Mouse (Mus musculus) G1E-ER4 (cell line): ENCODE results near the gene Cdca3. TPM values are rescaled to one million over a fixed set of nuclear protein-coding genes. Genes with fewer than 3 reads are reported as not detected.

ENCODE experiments used
- GATA1 ChIP-seq: IDR thresholded peaks from one replicate; pipeline ENCODE4 v1.8.0; 2012; ENCODE audit warnings: low read length, inconsistent platforms
- polyA plus RNA-seq: library from polyadenylated mRNA; stranded (reverse); fragments of >175 nt; gene quantifications from 2 replicates; pipeline ENCODE4 v1.2.3, GENCODE M21; 2012

Cdca3 gene
- polyA plus RNA-seq, 1 experiment: 82.9 TPM

DNA sequence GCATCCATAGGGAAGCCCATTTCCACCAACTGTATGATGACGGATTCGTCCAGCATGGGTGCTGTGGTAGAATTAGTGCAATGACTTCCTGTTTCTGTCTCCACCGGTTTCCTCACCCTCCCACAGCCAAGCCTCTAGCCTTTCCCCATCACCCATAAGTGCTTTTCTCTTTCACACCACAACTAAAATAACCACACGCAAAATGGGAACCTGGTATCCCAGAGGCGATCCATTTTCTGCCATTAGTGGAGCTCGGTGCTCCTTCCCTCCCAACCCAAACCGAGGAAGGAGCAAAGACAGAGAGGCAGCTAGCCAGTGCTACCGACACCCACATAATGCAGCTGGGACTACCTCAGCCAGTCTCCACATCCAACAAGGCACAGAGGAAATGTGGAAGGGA, 11.4 kb upstream of the Cdca3 start:
- no peak for TF ChIP-seq GATA1

- no peak for TF ChIP-seq GATA1
Measured at GRCm38 (mm10) chr6:124820891-124821290, 8.5 kb upstream of the Cdca3 start.

- no peak for TF ChIP-seq GATA1
Measured at GRCm38 (mm10) chr6:124822049-124822448, 7.3 kb upstream of the Cdca3 start.

DNA sequence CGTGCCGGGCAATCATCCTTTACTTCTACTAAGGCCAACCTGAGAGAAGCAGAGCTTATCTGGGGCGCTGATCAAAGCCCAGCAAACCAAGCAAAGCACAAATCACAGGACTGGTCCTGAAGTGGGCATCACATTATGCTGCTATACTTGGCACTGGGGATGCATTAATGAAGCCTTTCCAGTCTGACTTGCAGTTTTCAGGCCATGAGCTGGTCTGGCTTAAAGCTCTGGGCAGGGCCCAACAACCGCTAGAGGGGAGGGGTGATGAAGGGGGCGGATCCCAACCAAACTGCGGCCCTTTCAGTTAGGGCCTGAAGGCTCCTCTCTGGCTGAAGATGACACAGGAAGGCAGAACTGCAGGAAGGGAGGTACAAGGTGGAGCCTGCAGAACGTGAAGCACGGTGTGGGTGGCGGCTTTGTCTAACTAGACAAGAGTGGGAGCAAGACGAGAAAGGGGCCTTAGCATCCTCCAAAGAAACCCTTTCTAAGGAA, 1.2 kb upstream of the Cdca3 start:
- no peak for TF ChIP-seq GATA1

- TF ChIP-seq GATA1: no peak
Measured at GRCm38 (mm10) chr6:124829799-124830700, 703 bp downstream of the Cdca3 start.

DNA sequence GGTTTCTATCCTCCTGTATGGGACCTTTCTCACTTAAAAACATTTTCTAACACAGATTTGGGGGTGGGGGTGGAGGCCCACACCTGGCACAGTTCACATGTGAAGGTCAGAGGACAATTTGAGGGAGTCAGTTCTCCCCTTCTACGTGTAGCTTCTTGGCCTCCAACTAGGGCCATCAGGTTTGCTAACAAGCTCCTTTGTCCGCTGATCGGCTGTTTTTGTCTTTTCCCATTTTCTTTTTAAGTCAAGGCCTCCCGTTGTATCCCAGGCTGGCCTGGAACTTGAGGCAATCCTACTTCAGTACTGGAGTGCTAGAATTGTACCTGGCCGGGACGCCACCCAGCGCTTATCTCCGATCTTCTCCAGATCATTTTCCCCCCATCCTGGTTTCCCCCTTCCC, 2.3 kb downstream of the Cdca3 start:
- no peak for TF ChIP-seq GATA1

DNA sequence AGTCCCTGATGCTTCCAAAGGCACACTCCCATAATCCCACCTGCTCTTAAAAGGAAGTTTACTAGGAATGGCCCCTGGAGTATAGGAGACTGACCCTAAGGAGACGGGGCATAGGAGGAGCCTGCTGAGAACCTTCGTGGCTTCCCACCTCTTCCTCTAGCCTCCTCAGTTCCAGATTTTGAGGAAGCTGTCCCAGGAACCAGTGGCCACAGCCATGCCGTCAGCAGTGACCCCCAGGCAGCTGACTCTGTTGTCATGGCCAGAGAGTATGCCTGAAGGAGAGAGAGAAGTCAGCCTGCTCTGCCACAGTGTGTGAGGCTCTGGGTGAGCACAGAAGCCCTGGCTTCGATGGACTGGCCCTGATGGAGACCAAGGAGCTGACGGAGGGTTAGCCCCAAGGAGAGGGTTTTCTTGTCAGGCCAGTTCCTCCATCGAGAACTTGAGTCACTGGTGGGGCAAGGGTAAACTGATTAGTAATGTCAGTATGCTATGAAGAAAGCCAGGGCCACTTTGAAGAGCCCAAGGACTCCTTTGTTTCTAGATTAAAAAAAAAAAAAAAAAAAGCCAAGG, 5.2 kb downstream of the Cdca3 start:
- TF ChIP-seq GATA1: no peak

GRCm38 (mm10) chr6:124835531-124835930, 6.2 kb downstream of the Cdca3 start:
- TF ChIP-seq GATA1: no peak

DNA sequence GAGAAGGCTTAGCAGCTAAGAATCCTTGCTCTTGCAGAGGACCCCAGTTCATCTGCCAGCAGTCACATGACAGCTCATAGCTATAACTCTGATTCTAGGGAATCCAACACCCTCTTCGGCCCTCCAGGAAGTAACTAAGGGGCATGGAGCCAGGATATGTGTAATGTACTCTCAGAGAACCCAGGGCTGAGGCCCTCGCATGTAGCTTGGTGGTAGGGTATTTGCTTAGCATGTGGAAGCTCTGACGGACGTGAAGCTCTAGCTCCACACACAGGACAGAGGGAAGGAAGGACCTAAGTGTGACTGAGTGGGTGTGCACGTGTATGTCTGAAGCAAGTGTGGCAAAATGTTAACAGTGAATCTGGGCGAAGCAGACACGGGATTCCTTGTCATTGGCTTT, 7.1 kb downstream of the Cdca3 start:
- TF ChIP-seq GATA1: no peak

DNA sequence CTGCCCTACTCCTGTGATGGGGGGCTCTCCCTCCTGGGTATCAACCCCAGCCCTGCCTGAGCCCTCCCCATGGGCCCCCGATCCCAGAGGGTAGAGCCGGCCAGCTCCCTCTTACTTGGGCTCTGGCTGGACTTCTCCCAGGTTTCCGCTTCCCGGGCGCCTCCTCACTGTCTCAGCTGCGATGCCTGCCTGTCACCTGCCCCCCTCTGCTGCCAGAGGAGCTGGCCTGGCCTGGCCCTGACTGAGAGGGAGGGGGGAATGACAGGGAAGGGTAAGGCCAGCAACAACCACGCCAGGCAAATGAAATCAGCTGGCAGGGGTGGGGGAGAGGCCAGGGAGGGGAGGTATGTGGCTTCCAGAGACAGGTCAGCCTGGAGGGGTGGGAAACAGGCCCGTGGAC, 10.5 kb downstream of the Cdca3 start:
- no peak for TF ChIP-seq GATA1

DNA sequence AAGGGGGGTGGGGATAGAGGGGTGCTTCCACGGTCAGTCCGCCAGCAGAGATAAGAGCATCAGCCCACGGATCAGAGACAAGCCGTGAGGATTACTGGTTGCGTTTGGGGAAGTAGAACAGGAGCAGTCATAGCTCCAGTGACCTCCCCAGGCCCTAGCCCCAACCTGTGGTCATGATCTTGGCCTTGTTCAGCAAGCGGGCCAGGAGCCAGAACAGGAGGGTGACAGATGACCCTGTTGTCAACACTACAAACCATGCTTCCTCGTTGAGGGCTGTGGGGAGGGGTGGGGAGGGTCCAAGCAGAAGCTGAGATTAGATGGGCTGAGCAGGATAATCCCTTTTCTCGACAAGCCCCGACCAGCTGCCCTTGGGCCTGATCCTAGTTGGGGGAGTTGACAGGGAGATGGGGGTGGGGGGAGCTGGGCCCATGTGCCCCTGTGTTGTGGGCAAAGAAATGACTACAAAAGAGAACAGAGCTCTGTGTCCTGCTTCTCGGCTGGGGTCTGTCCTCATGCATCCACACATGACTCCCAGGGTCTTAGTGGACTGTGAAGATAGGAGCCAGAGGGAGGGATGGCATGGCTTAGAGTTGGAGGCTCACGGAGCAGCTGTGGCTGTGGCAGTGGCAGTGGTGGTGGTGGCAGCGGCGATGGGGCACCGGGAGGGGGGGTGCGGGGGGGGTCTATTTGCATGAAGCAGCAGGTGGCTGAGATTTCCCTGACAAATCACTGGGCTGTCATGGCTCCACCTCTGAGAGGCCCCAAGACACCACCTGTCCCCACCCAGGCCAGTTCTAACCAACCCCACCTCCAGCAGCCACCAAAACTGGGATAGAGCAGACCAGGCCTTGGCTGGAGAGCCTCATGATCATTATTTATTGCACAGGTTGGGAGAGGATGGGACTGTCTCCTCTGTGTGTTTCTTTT, 11.2 kb downstream of the Cdca3 start, which contains the start of gene Gnb3:
Gene Gnb3 (minus strand): TSS at position 35 of the 927 bp plus-strand sequence.
- TF ChIP-seq GATA1: peak; percentile 30

DNA sequence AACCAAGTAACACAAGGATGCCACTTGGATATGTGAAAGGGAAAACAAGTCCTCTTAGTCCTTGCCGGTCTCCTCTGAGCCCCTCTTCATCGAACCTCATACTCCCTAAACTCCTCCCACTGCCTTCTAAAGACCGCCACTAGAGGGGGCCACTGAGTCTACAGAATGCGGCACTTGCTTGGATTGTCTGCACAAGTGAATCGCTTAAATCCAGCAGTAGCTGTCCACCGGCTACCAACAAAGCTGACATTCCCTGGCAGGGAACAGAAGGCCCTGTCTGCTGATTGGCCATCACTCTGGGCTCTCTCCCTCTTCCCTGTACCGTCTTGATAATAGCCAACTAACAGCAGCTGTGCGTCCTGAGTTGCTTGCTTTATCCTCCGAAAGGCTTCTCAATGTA, 18.0 kb downstream of the Cdca3 start:
- TF ChIP-seq GATA1: no peak

GRCm38 (mm10) chr6:124850535-124850934, 21.2 kb downstream of the Cdca3 start:
- no peak for TF ChIP-seq GATA1

- TF ChIP-seq GATA1: no peak
Measured at GRCm38 (mm10) chr6:124854647-124855046, 25.3 kb downstream of the Cdca3 start.

- no peak for TF ChIP-seq GATA1
Measured at GRCm38 (mm10) chr6:124856321-124856720, 27.0 kb downstream of the Cdca3 start.
